Mouse (Mus musculus): ENCODE data around the gene Ypel5. TPM values are rescaled to one million over a fixed set of nuclear protein-coding genes. Genes with fewer than 3 reads are reported as not detected.
A peak's percentile ranks its signal among the peaks of the same experiment; 100 is the strongest.

Ypel5 gene
- polyA plus RNA-seq (2016; fragmentation: Nextera tagmentation; extraction: Ambion mirVana): 34.7 and 44.9 TPM in 2 replicates

DNA sequence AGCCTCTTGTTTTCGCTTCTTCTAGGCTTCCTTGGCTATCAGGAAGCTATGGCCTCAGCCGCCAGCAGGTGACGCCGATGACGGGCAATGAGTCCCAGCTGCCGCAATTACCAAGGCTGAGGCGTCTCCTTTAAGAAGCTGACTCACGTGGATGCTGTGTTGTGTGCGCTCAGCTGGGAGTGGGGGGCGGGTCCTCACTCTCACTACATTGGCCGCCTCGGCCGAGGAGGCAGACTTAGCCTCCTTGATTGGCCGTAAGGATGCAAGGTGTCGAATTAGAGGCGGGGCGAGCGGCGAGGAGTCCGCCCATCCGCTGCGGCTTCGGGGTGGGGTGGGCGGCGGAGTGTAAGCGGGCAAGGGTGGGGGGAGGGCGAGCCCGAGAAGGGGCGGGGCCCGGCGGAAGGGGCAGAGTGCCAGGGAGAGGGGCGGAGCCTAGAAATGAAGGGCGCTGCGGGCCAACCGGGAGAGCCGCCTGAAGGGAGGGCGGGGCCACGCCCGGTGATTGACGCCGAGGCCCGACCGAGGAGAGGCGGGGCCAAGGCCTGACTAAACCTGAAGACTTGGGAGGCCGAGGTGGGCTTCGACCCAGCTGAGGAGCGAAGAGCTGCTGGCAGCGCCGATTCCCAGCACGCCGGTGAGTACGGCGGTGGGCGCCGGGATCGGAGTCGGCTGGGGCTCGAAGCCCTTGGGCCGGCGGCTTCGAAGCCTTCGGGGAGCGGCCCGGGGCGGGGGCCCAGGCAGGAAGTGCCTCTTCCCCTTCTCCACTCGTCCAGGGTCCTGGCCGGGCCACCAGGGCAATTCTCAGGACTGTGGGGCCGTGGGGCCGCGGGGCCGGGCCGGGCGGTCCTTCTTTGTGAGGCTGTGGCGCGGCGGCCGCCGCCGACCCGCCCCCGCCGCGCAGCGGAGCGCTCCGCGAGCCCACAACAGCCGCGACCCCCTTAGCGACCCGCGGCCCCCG, at the start of gene Ypel5:
Ypel5 (plus strand) TSS at position 296 of the 958 bp plus-strand sequence.
- peak within 1 kb of the TSS; percentile 98 for H3K27ac ChIP-seq
- peaks cover 9% of the 10 kb centered on the region for H3K4me1 ChIP-seq
- peak; percentile 100 for DNase-seq (ENCODE audit: low spot score)
- H3K36me3 ChIP-seq: no peaks in the 10 kb centered on the region
- peak within 1 kb of the TSS; percentile 97 for H3K4me3 ChIP-seq
- no peaks in the 10 kb centered on the region for H3K27me3 ChIP-seq (ENCODE audit: insufficient read depth, poor library complexity, severe bottlenecking)
- no peaks in the 10 kb centered on the region for H3K9me3 ChIP-seq
- WGBS: 1% methylated on average over 84 of the region's 93 CpGs

DNA sequence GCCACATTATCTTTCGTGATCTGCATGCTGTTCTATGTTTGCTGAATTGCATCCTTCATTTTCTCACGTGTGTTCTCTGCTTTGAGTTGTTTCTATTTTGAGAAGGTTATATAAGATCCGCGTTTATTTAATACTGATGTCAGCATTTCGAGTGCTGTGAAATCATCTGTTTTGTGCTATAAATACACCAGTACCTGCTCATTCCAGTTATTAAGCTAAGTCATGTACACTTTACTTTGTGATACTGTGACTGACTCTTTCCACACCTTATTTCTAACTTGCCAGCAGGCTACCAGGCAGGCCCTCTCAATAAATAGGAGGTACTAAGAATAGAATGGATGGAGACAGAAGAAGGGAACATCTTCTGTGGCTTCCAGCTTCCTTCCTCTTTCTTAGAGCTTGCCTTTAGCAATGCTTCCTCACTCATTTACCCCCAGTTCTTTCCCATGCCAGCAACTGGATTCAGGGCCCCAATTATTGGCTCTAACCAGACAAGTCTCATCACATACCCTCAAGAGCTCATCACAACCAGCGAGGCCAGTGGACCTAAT, 48.3 kb upstream of the Ypel5 start:
- Histone ChIP-seq H3K4me3 (no peak overlapping the region), H3K9me3 (no peaks in the 10 kb centered on the region), H3K36me3 (no peaks in the 10 kb centered on the region), H3K27ac (no peak overlapping the region), H3K4me1 (peaks cover 5% of the 10 kb centered on the region; the same call in 1 of the 2 replicates), H3K27me3 (ENCODE audit: insufficient read depth, poor library complexity, severe bottlenecking) (no peaks in the 10 kb centered on the region)
- DNase-seq (ENCODE audit: low spot score): no peak
- 69% methylated on average over 6 of the region's 6 CpGs for WGBS

- Histone ChIP-seq H3K27me3 (ENCODE audit: insufficient read depth, poor library complexity, severe bottlenecking) (no peaks in the 10 kb centered on the region), H3K36me3 (no peaks in the 10 kb centered on the region), H3K27ac (no peak overlapping the region), H3K4me3 (no peak overlapping the region), H3K9me3 (no peaks in the 10 kb centered on the region), H3K4me1 (peaks cover 3% of the 10 kb centered on the region; the same call in 1 of the 2 replicates)
- DNase-seq (ENCODE audit: low spot score): no peak
- 83% methylated on average over 4 of the region's 4 CpGs for WGBS
Observed at GRCm38 (mm10) chr17:72793278-72793677, 43.0 kb upstream of the Ypel5 start.

- no peak overlapping the region for H3K4me3 ChIP-seq
- H3K27me3 ChIP-seq (ENCODE audit: insufficient read depth, poor library complexity, severe bottlenecking): no peaks in the 10 kb centered on the region
- H3K27ac ChIP-seq: peak overlapping the region; percentile 22; the same call in 1 of the 2 replicates
- H3K9me3 ChIP-seq: no peaks in the 10 kb centered on the region
- H3K4me1 ChIP-seq: peaks cover 3% of the 10 kb centered on the region; the same call in 1 of the 2 replicates
- WGBS: 39% methylated on average over 6 of the region's 6 CpGs
- no peak for DNase-seq (ENCODE audit: low spot score)
- H3K36me3 ChIP-seq: no peaks in the 10 kb centered on the region
Observed at GRCm38 (mm10) chr17:72794660-72795059, 41.6 kb upstream of the Ypel5 start.

- no peak overlapping the region for H3K4me3 ChIP-seq
- no peaks in the 10 kb centered on the region for H3K36me3 ChIP-seq
- no peak for DNase-seq (ENCODE audit: low spot score)
- peaks cover 3% of the 10 kb centered on the region; the same call in 1 of the 2 replicates for H3K4me1 ChIP-seq
- H3K27ac ChIP-seq: no peak overlapping the region
- H3K9me3 ChIP-seq: no peaks in the 10 kb centered on the region
- H3K27me3 ChIP-seq (ENCODE audit: insufficient read depth, poor library complexity, severe bottlenecking): no peaks in the 10 kb centered on the region
- WGBS: 51% methylated on average over 9 of the region's 9 CpGs
Observed at GRCm38 (mm10) chr17:72795392-72796047, 40.7 kb upstream of the Ypel5 start.

- DNase-seq (ENCODE audit: low spot score): no peak
- Histone ChIP-seq H3K36me3 (no peaks in the 10 kb centered on the region), H3K4me1 (peaks cover 3% of the 10 kb centered on the region; the same call in 1 of the 2 replicates), H3K27ac (no peak overlapping the region), H3K4me3 (no peak overlapping the region), H3K27me3 (ENCODE audit: insufficient read depth, poor library complexity, severe bottlenecking) (no peaks in the 10 kb centered on the region), H3K9me3 (no peaks in the 10 kb centered on the region)
- 91% methylated on average over 3 of the region's 3 CpGs for WGBS
Observed at GRCm38 (mm10) chr17:72796506-72796905, 39.7 kb upstream of the Ypel5 start.

GRCm38 (mm10) chr17:72797867-72798266, 38.4 kb upstream of the Ypel5 start:
- H3K4me1 ChIP-seq: peaks cover 3% of the 10 kb centered on the region; the same call in 1 of the 2 replicates
- no peaks in the 10 kb centered on the region for H3K36me3 ChIP-seq
- H3K27me3 ChIP-seq (ENCODE audit: insufficient read depth, poor library complexity, severe bottlenecking): no peaks in the 10 kb centered on the region
- WGBS: 21% methylated on average over 2 of the region's 2 CpGs
- H3K27ac ChIP-seq: no peak overlapping the region
- H3K4me3 ChIP-seq: no peak overlapping the region
- no peaks in the 10 kb centered on the region for H3K9me3 ChIP-seq
- DNase-seq (ENCODE audit: low spot score): no peak

DNA sequence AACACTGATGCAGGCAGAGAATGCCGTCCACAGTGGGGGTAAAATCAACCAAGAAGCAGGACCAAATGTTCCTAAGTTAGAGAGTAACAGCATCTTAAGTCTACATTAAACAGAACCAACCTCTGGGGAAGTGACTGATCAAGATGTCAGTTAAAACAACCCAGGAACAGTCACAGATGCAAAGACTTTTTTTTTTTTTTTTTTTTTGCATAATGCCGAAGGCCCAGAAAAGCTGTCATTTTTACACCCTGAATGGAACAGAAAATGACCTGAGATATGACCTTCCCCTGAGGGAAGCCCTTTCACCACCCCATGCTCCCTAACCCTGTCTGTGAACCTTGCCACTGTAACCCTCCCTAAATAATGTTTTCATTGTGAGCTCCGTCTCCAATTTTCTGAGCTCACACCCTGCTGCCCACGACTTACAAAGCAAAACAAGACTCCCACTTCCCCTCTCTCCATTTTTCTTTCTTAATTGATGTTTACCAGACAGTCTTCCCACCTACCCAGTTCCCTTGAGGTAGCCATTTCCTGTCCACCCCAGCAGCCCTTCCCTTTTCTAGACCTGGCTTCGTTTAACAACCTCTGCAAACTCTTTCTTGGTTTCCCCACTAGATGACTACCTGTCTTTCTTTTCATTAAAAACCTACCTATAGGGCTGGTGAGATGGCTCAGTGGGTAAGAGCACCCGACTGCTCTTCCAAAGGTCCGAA, 26.2 kb upstream of the Ypel5 start:
- 0 out of 2 replicates have a peak, but pooled peaks cover 3% of the 10 kb centered on the region for H3K27me3 ChIP-seq (ENCODE audit: insufficient read depth, poor library complexity, severe bottlenecking)
- 59% methylated on average over 7 of the region's 7 CpGs for WGBS
- H3K4me1 ChIP-seq: peaks cover 9% of the 10 kb centered on the region
- H3K4me3 ChIP-seq: no peak overlapping the region
- H3K36me3 ChIP-seq: no peaks in the 10 kb centered on the region
- H3K27ac ChIP-seq: no peak overlapping the region
- H3K9me3 ChIP-seq: no peaks in the 10 kb centered on the region
- no peak for DNase-seq (ENCODE audit: low spot score)

GRCm38 (mm10) chr17:72813419-72814315, 22.6 kb upstream of the Ypel5 start:
- Histone ChIP-seq H3K27ac (no peak overlapping the region), H3K9me3 (no peaks in the 10 kb centered on the region), H3K27me3 (ENCODE audit: insufficient read depth, poor library complexity, severe bottlenecking) (0 out of 2 replicates have a peak, but pooled peaks cover 4% of the 10 kb centered on the region), H3K4me1 (peaks cover 9% of the 10 kb centered on the region), H3K36me3 (no peaks in the 10 kb centered on the region), H3K4me3 (no peak overlapping the region)
- 16% methylated on average over 12 of the region's 12 CpGs for WGBS
- no peak for DNase-seq (ENCODE audit: low spot score)

GRCm38 (mm10) chr17:72817574-72817973, 18.7 kb upstream of the Ypel5 start:
- Histone ChIP-seq H3K9me3 (no peaks in the 10 kb centered on the region), H3K4me1 (peaks cover 28% of the 10 kb centered on the region), H3K27ac (no peak overlapping the region), H3K36me3 (no peaks in the 10 kb centered on the region), H3K27me3 (ENCODE audit: insufficient read depth, poor library complexity, severe bottlenecking) (0 out of 2 replicates have a peak, but pooled peaks cover 4% of the 10 kb centered on the region), H3K4me3 (no peak overlapping the region)
- no peak for DNase-seq (ENCODE audit: low spot score)
- 78% methylated on average over 5 of the region's 5 CpGs for WGBS

- Histone ChIP-seq H3K36me3 (no peaks in the 10 kb centered on the region), H3K9me3 (no peaks in the 10 kb centered on the region), H3K4me3 (no peak overlapping the region), H3K4me1 (peaks cover 19% of the 10 kb centered on the region), H3K27me3 (ENCODE audit: insufficient read depth, poor library complexity, severe bottlenecking) (0 out of 2 replicates have a peak, but pooled peaks cover 4% of the 10 kb centered on the region), H3K27ac (no peak overlapping the region)
- 61% methylated on average over 2 of the region's 2 CpGs for WGBS
- no peak for DNase-seq (ENCODE audit: low spot score)
Observed at GRCm38 (mm10) chr17:72819714-72820113, 16.5 kb upstream of the Ypel5 start.
